Mouse (Mus musculus): ENCODE measurements around the gene Dlgap4.
A peak's percentile ranks its signal among the peaks of the same experiment; 100 is the strongest.

Gene Dlgap4

DNA sequence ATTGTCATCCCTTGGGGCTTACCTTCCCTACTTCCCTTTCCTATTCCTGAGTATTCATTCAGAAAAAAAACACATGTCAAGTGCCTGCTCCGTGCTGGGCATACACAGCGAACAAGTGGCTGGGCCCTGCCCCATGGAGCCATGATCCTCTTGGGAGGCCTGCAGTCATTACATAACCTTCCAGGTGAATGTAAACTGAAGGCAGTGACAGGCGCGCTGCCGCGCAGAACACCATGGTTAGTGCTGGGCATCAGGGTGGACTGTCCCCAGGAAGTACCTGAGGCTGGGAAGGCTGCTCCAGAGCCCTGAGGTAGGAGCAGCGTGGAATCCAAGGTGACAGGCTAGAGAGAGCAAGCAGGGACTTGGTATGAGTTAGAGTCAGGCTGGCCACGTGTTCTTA lies 7.4 kb downstream of the Dlgap4 start:
- DNase-seq: peak; percentile 42

DNA sequence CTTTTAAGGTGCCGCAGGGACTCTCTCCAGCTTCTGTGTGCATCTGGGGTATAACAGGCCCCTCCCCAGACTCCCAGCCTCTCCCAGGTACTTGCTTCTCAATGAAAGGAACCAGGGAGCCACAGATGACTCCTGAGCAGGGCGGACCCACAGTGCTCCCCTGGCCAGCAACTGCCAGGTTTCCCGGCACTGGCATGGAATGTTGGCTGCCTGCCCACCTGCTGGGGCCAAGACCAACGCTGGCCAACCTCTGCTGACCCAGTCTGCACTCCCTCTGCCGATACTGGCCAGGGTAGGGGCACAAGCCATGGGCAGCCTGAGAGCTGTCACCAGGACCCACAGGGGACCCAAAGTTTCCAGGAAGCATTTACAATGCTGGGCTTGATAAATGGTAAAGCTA lies 7.9 kb downstream of the Dlgap4 start:
- DNase-seq: peak; percentile 67

DNA sequence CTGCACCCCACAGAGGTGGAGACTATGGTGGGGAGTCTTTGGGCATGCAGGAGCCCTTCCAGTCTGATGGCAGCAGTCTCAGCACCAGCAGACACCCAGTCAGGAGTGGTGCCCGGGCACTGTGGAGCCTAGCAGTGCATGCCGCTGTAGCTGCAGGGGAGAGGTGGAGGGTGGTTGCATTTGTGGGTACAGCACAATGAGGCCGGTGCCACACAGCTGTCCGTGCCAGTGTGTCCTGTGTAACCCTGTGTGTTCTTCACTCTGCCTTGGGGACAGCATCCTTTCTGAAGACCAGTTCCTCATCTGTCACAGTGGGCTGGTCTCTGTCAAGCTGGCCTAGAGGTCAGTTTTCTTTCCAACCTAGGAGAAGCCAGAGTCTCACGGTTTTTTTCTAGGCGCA lies 8.7 kb downstream of the Dlgap4 start:
- no peak for DNase-seq

DNA sequence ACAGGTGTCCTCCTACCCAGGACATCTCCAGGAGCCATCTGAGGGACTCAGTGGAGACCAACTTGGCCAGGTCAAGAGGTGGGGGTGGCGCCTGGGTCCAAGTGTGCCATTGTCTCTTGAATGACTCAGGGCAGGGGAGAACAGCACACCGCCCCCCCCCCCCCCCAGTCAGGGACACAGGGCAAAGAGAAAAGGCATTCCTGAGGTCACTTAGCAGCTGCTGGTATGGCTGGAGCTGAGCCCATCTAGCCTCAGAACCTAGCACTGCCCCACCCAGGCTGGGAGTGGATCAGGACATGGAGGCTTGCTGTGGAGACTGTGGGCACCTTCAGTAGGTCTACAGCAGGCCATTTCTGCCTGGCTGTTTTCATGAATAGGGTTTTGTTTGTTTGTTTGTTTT lies 9.7 kb downstream of the Dlgap4 start:
- no peak for DNase-seq

DNA sequence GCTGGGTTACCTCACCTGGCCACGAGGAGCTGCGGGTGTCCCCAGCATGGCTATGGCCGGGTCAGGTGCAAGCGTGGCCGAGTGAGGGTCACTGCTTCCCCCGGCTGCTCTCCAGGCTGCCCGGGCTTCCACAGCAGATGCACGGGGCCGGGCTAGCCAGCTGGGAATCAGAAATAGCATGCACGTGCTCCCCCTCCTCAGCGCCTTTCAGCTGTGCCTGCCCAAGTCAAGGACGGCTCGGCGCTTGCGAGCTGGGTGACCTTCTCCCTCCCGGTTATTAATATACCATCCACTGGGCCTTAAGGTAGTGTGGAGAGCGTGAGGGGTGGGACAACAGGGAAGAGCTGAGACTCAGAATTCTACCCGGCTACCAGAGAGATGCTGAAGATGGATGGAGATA lies 11.8 kb downstream of the Dlgap4 start:
- DNase-seq: no peak

DNA sequence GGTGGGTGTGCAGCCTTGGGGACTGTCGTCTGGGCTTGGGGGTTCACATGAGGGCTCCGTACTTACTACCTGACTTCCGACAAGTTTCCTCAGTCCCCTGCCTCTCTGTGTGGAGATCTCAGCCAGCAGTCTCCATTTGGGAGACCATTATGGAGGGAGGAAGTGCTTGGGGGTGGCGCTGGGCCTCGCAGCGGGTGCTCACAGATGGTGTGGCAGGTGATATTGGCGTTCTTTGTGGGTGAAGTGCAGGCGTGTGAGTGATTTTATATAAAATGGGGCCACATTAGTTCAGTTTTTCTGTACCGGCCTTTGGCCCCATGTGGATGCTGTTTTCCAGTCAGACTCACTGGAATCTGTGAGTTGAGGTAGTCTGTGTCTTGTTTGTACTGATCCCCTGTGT lies 12.6 kb downstream of the Dlgap4 start:
- peak; percentile 72 for DNase-seq

DNA sequence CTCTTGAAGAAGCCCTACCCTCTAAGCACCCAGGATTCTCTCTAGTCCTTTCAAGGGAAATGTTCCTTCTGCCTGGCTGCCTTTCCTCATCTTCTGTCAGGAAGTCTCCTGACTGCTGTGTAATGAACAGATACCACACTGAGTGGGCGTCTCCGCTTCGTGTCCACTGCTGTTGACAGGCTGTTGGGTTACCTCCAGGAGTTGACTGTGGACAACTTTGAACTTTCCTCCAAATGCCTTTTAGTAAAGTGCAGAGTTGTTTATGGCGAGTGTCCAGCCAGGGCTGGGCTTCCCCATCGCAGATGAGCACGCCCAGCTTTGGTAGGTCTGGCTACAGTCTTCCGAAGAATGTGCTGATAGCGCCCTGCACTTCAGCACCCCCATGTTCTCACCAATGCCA lies 13.0 kb downstream of the Dlgap4 start:
- DNase-seq: no peak

DNA sequence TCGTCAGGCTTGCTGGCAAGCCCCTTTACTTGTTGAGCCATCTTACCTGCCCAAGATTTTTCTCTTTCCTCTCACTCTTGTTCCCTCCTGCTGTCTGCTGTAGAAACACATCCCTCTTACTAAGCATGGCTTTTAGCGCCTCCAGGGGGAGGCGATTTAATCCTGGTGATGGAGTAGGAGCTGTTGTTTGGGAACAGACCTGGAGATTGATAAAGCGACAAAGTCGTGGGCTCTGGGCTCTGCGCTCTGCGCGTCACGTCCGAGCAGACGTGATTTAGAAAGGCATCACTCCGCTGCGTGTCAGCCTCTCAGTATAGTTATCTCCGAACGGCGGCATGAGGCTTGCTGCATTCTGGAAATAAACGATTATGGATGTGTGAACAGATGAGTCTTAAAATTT lies 14.4 kb downstream of the Dlgap4 start:
- DNase-seq: no peak

DNA sequence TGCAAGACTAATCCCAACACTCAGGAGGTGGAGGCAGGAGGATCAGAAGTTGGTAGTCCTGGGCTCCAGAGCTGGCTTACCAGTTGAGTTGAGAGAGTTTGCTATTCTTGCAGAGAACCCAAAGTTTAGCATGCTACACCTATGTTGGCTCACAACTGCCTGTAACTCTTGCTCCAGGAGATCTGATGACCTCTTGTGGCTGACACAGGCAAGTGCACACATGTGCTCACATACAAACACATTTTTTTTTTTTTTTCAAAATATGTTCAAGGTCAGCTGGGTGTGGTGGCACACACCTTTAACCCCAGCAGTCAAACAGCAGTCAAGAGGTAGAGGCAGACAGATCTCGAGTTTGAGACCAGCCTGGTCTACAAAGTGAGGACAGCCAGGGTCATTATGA lies 16.8 kb downstream of the Dlgap4 start:
- no peak for DNase-seq

DNA sequence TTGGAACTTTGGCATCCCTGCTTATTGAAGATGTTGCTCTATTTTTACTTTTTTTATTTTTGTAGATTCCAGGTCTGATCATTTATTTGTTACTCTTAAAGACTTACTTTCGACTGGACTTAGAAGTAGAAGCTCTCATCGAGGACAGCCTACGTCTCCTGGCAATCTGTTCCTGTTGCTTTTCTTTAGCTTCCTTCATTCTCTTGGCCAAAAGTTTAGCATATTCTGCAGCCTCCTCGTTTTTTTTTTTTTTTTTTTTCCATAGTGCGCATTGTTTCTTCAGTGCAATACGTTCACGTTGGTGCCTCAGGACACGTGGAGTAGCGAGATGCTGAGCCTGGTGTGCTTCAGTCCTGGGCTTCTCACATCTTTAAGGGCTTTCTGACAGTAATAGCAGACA lies 19.2 kb downstream of the Dlgap4 start:
- DNase-seq: no peak

DNA sequence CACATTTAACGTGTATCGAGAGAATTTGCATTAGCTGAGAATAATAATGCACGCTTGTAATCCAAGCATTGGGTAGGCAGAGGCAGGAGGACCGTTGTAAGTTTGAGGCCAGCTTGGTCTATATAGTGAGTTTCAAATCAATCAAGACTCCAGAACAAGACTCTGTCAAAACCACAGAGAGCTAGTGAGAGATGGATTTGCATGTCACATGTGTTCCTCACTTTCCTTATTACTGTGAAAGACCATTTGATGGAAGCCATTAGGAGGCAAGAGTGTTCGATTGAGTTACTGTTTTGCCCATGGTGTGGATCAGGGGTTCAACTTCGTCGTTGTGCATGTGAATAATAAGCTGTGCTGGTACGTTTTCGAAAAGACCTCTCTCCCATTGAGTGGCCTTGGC lies 21.6 kb downstream of the Dlgap4 start:
- DNase-seq: no peak

DNA sequence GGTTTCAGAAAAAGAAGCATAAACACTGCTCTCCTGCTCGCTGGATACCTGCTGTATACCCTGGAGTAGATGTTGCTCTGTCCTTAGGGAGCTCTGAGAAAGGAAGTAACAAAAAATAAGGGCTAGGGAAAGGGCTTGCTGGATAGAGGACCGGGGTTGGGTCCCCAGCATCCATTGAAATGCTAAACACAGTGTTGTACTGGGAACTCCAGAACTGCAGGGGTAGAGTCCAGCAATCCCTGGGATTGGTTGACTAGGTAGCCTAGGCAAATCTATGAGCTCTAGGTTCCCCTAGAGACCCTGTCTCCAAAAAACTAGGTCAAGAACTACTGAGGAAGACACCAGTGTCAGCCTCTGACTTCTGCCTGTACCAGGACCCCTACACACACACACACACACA lies 27.6 kb downstream of the Dlgap4 start:
- DNase-seq: no peak

DNA sequence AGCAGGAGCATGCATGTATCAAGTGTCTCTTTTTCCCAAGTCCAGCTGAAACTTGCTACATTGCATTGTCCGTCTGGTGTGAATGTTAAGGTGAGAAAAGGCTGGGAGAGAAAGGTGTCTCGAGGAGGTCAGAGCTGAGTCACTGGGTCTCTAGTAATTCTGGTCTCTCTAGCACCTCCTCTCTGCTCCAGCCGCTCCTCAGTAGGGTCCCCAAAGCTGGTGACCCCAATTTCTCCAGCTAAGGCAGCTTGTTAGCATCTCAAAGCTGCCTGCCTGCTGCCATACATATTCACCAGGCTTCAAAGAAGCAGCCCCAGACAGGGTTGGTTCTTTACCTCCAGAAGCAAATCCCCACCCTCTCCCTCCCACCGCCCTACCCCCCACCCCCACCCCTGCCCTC lies 29.4 kb downstream of the Dlgap4 start:
- DNase-seq: no peak

DNA sequence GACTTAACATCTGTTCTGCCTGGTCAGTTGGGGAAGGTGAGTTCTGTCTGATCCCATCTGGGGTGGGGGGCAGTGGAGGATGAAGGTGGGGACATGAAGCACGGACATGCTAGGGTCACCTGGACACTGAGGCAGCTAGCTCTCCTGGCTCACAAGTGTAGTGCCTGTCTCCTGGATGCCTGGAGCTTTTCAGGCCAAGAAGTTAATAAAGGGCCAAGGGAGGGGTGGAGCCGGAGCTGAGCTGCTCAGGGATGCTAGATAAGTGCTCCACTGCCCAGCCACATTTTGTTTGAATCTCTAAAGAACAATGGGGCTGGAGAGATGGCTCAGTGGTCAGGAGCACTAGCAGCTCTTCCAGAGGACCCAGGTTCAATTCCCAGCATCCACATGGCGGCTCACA lies 29.9 kb downstream of the Dlgap4 start:
- DNase-seq: peak; percentile 15

DNA sequence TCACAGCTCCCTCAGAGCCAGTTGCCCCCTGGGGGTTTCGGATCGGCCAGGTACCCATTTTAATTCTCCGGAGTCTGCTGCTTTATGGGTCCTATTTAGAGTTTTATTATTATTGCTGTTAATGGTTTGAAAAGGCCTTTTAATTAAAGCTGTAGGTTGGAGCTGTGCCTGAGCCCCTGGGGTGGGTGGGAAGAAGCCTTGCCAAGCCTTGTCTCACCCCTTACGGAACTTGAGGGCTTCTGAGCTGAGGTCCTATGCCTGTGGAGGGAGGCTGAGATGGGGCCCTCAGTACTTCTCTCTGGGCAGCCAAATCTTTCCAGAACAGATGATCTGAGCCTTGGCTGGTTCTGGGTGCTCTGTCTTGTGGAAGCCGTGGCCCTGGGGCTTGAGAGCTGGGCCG lies 31.6 kb downstream of the Dlgap4 start:
- DNase-seq: no peak

DNA sequence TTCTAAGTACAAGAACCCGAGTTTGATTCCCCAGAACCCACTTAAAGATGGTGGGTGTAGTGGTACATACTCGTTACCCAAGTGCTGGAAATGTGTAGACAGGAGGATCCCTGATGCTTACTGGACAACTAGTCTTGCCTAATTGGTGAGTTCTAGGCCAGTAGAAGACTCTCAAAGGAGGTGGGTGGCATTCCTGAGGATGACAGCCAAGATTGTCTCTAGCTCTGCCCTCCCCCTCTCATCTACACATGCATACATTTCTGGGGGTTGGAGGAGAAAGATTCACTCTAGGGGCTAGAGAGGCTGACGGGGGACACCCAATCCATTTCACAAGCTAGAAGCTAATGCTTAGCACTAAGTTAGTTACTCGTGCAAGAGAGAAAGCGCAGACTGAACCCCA lies 33.4 kb downstream of the Dlgap4 start:
- no peak for DNase-seq

DNA sequence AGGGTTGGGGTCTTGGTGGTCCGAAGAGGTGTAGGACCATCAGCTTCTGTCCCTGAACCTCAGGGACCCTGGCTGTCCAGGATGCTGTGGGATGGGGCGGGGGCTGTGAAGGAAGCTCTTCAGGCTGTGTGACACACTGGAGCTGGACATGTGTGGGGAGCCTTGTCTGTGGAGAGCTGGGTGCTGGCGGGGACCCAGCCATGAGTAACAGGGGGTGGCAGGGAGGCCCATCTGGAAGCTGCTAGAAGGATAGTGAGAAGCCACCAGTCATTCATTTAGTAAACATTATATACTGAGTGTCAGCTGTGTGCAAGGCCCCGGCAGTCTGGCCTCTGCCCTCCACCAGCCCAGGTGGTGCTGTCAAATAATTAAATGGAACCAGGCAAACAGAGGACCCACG lies 34.5 kb downstream of the Dlgap4 start:
- no peak for DNase-seq

DNA sequence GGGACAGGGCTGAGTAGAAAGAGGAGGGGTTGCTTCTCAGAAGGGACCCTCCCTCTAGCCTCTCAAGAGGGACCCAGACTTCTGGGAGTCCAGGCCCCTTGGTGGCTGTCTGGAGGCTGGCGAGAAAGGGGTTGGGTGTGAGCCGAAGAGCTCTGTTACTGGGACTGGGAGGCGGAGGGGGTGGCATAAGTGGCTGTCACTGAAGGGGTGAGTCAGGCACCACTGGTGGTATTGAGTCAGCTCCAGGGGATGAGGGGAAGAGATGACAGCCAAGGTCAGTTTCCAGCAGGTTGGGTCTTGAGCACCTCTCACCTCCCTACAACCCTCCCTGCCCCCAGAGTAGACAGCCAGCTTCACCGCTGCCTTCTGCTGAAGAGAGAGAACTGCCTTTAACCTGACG lies 35.9 kb downstream of the Dlgap4 start:
- DNase-seq: no peak

DNA sequence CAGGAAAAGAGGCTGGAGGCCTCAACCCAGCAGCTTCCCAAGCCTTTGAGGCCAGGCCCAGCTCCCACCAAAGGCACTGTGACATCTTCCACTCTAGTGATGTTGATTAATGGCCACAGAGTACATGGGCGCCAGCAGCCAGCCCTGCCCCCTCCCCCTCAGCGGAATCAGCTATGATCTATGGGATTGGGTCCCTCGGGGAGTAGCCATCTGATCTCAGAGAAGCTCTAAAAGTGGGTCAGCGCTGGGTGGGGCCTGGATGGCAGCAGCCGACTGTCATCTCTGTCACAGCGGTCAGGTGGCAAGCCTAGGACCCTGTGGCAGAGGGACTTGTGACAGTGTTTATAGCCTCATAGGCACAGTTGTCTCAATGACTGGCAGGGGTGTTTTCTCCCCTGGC lies 37.5 kb downstream of the Dlgap4 start:
- no peak for DNase-seq

DNA sequence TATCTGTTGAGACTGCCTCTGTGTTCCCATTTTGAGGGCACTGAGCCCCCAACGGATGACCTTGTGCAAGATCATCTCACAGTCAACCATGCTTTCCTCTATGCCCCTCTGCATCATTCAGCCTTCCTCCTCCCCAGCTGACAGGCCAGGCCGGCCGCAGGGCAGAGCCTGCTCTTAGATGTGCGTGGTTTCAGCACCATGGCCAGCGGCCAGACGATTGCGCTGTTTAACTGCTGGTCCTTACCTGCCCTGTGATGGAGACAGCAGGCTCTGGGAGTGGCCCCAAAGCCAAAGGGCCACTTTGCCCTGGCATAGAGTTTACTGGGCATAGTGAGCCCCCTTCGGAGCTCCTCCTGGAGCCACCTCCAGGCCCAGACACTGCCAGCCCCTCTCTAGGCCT lies 39.3 kb downstream of the Dlgap4 start:
- no peak for DNase-seq

DNA sequence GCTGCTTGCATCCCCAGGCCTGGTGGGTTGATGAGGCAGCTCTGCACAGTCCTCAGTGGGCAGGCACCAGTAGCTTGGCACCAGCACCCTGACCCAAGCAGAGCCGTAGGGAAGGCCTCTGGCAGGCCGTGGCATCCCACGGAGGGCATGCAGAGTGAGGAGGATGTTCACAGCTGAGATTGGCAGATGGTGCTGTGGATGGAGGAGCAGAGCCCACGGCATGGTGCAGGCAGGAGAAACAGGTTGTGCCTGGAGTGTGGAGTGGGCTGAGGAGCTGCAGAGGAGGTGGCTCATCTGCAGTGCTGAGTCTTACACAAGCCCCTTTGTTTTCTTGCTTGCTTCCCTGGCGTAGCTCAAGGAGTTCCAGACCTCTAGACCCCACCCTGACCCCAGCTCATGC lies 40.6 kb downstream of the Dlgap4 start:
- DNase-seq: peak; percentile 60

DNA sequence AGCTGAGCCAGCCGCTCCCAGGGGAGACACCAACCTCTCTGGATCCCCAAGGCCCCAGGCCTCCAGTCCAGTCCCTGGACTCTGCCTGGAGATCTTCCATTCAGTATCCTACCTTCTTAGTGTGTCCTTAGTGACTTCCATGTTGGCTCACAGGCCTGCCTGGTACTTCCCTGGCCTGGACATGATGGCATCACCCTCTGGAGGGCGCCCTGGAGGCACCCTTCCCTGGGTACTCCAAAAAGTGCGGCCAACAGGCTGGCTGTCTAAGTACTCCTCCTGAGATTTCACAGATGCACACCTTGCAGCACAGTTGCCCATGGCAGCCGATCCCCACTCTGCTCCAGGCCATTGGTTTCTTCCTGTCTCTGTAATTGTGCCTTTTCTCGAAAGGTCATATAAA lies 42.1 kb downstream of the Dlgap4 start:
- no peak for DNase-seq

DNA sequence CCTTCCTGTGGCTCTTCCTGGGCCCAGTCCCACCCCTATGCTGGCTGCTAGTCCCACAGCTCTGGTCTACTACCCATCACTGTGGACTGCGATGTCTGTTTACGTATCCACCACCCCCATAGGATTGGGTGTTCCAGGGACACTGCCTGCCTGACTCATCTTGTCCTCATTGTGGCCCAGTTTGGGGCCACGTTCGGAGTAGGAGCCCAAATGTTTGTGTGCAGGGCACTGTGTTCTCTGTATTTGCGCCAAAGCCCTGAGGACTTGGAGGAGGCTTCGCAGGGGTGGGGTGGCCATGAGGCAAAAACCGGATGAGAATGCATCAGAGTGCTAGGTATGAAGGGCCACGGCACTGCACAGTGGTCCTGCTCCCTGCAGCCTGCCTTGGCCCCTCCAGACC lies 44.0 kb downstream of the Dlgap4 start:
- no peak for DNase-seq

DNA sequence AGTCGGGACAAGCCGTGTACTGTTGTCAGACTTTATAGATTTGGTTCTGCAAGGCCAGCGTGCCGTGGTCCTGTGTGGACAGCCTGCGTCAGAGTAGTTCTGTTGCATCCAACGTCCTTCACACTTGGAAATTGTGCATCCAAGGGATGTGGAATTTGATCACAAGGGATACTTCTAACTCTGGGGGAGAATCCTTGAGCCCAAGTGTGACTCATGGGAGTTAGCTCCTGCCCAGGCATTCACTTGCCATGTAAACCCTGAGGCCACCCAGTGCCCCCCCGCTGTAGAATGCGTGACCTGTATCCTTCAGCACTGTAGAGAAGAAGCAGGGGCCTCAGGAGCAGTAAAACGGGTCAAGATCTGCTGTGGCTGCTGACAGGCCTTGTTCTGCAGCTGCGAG lies 44.7 kb downstream of the Dlgap4 start:
- DNase-seq: no peak

DNA sequence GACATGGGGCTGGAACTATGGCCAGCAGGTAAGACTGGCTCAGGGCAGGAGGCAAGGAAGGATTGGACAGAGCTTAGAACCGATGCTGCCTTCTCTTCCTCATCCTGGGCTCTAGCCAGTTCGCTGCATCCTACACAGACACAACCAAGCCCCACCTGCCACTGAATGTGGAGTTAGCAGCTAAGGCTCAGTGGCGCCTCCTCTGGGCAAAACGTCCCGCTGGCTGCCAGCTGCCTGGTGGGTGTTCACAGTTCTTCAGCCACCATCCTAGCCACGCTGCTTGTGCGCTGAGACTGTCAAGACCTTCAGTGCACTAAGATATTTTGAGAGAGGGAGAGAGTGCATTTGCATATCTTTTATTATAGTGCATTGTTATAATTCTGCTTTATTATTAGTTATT lies 45.2 kb downstream of the Dlgap4 start:
- DNase-seq: no peak

DNA sequence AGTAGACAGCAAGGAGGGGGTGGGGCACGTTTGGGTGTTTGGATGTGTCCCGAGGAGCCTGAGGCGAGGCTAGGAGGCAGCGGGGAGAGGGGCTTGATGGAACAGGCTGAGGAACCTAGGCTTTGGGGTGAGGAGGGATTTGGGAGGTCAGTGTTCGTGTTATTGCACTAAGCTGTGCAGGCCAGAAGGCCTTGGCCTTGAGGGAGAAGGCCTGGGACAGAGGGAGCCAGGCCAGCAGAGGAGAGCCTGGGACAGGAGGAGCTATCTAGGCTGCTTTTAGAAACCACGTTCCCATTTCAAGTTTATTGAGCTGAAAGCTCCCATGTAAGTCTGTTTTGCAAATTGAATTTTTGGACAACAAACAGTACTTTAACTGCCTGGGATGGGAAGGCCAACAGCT lies 46.5 kb downstream of the Dlgap4 start:
- no peak for DNase-seq

DNA sequence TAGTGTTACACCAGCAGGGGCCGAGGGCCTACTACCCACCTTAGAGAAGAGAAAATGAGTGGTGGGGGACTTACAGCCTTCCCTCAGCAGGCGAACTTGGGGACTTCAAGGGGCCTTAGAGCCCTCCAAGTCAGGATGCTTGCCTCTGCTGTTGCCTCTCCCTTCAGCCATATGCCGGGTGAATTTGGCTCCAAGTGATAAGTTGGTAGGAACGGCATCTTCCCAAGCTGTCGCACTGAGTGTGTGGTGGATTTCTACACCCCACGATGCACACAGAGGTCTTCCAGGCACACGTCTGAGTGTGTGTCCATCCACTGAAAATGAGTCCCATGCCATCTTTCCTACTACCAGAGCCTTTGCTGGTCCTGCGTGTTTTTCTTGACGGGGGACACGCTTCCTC lies 49.7 kb downstream of the Dlgap4 start:
- DNase-seq: no peak

Measured in cerebellum, adult 9-11 months (tissue).